Mouse (Mus musculus) forebrain, embryonic 16.5 days (tissue): ENCODE measurements around the gene Arhgap25. TPM values are rescaled to one million over a fixed set of nuclear protein-coding genes. Genes with fewer than 3 reads are reported as not detected.

Experiments used
- ATAC-seq: fragments of 200-750 bp; cut with Nextera tagmentation; 2 replicates; pipeline ENCODE4 v1.8.0; 2017; ENCODE audit warnings: mild to moderate bottlenecking, moderate library complexity
- H3K27ac ChIP-seq: fragments of 300-500 bp; sonication (generic); 2 replicates; pipeline ENCODE4 v1.5.1; 2014; ENCODE audit warnings: low read length, control low read depth
- H3K27me3 ChIP-seq: fragments of 300-500 bp; sonication (generic); replicated peaks from 2 replicates; pipeline ENCODE4 v1.6.1; 2014; ENCODE audit warnings: low read length; ENCODE audit not compliant: control insufficient read depth, insufficient read depth
- H3K36me3 ChIP-seq: fragments of 300-500 bp; sonication (generic); 2 replicates; pipeline ENCODE4 v1.6.1; 2014; ENCODE audit not compliant: control insufficient read depth, insufficient read depth
- H3K4me1 ChIP-seq: fragments of 300-500 bp; sonication (generic); replicated peaks from 2 replicates; pipeline ENCODE4 v1.6.1; 2014; ENCODE audit warnings: low read length; ENCODE audit not compliant: control insufficient read depth, insufficient read depth
- H3K4me2 ChIP-seq: fragments of 300-500 bp; sonication (generic); 2 replicates; pipeline ENCODE4 v1.6.1; 2014; ENCODE audit warnings: mild to moderate bottlenecking, low read length, control low read depth
- H3K4me3 ChIP-seq: fragments of 300-500 bp; sonication (generic); replicated peaks from 2 replicates; pipeline ENCODE4 v1.5.1; 2014; ENCODE audit warnings: mild to moderate bottlenecking, low read length, control low read depth
- H3K9ac ChIP-seq: fragments of 300-500 bp; sonication (generic); replicated peaks from 2 replicates; pipeline ENCODE4 v1.6.1; 2014; ENCODE audit warnings: low read depth, low read length, control low read depth
- H3K9me3 ChIP-seq: fragments of 300-500 bp; sonication (generic); 2 replicates; pipeline ENCODE4 v1.6.1; 2016; ENCODE audit warnings: low read length; ENCODE audit not compliant: control insufficient read depth
- WGBS: fragments of 180-500 bp; shearing (Covaris S2); extraction: QIAGEN DNeasy Blood & Tissue Kit; methylation state at CpG from one replicate; pipeline ENCODE4 v1.1.7; 2014; 5-methylcytosine and 5-hydroxymethylcytosine counted together
- polyA plus RNA-seq: library from polyadenylated mRNA; unstranded; fragments of >200 nt; fragmentation: Nextera tagmentation; extraction: Ambion mirVana; gene quantifications from 2 replicates; pipeline ENCODE4 v1.2.1, GENCODE M21; 2015

Arhgap25 gene
- polyA plus RNA-seq, 1 experiment from 2014 or later: 2.2 TPM

- no peaks in the 10 kb centered on the region for H3K27me3 ChIP-seq
- 80% methylated on average over 9 of the region's 9 CpGs for WGBS
- H3K36me3 ChIP-seq: no peaks in the 10 kb centered on the region
- H3K27ac ChIP-seq: no peak overlapping the region
- no peak overlapping the region for H3K9ac ChIP-seq
- H3K4me1 ChIP-seq: no peaks in the 10 kb centered on the region
- H3K9me3 ChIP-seq: no peaks in the 10 kb centered on the region
- H3K4me2 ChIP-seq: no peak overlapping the region
- H3K4me3 ChIP-seq: no peak overlapping the region
- no peak for ATAC-seq
Measured at GRCm38 (mm10) chr6:87496143-87496542, 36.9 kb downstream of the Arhgap25 start.

GRCm38 (mm10) chr6:87494339-87494738 lies 38.7 kb downstream of the Arhgap25 start:
- no peaks in the 10 kb centered on the region for H3K36me3 ChIP-seq
- no peak overlapping the region for H3K4me2 ChIP-seq
- no peaks in the 10 kb centered on the region for H3K4me1 ChIP-seq
- no peak overlapping the region for H3K9ac ChIP-seq
- H3K4me3 ChIP-seq: no peak overlapping the region
- no peaks in the 10 kb centered on the region for H3K9me3 ChIP-seq
- 81% methylated on average over 9 of the region's 9 CpGs for WGBS
- H3K27ac ChIP-seq: no peak overlapping the region
- H3K27me3 ChIP-seq: no peaks in the 10 kb centered on the region
- no peak for ATAC-seq

GRCm38 (mm10) chr6:87487657-87488426 lies 45.2 kb downstream of the Arhgap25 start:
- no peak for ATAC-seq
- no peak overlapping the region for H3K9ac ChIP-seq
- WGBS: 68% methylated on average over 6 of the region's 6 CpGs
- H3K27me3 ChIP-seq: no peaks in the 10 kb centered on the region
- H3K27ac ChIP-seq: no peak overlapping the region
- no peak overlapping the region for H3K4me3 ChIP-seq
- no peak overlapping the region for H3K4me2 ChIP-seq
- no peaks in the 10 kb centered on the region for H3K9me3 ChIP-seq
- H3K36me3 ChIP-seq: no peaks in the 10 kb centered on the region
- no peaks in the 10 kb centered on the region for H3K4me1 ChIP-seq

GRCm38 (mm10) chr6:87484806-87485205 lies 48.3 kb downstream of the Arhgap25 start:
- H3K4me3 ChIP-seq: no peak overlapping the region
- no peak overlapping the region for H3K27ac ChIP-seq
- ATAC-seq: no peak
- 79% methylated on average over 5 of the region's 5 CpGs for WGBS
- H3K4me1 ChIP-seq: no peaks in the 10 kb centered on the region
- no peaks in the 10 kb centered on the region for H3K27me3 ChIP-seq
- H3K36me3 ChIP-seq: no peaks in the 10 kb centered on the region
- no peak overlapping the region for H3K4me2 ChIP-seq
- no peak overlapping the region for H3K9ac ChIP-seq
- H3K9me3 ChIP-seq: no peaks in the 10 kb centered on the region

GRCm38 (mm10) chr6:87483900-87484289 lies 49.2 kb downstream of the Arhgap25 start:
- WGBS: 77% methylated on average over 3 of the region's 3 CpGs
- no peak for ATAC-seq
- H3K9me3 ChIP-seq: no peaks in the 10 kb centered on the region

GRCm38 (mm10) chr6:87483224-87483899 lies 49.7 kb downstream of the Arhgap25 start:
- Histone ChIP-seq H3K4me3 (no peak overlapping the region), H3K27me3 (no peaks in the 10 kb centered on the region), H3K36me3 (no peaks in the 10 kb centered on the region), H3K27ac (no peak overlapping the region), H3K4me2 (no peak overlapping the region), H3K9me3 (no peaks in the 10 kb centered on the region), H3K9ac (no peak overlapping the region), H3K4me1 (0 out of 2 replicates have a peak, but pooled peaks cover 3% of the 10 kb centered on the region)
- 58% methylated on average over 12 of the region's 12 CpGs for WGBS
- ATAC-seq: no peak

More at GRCm38 (mm10) chr6:87483900-87484289, 49.2 kb downstream of the Arhgap25 start:
- no peaks in the 10 kb centered on the region for H3K36me3 ChIP-seq
- no peak overlapping the region for H3K4me3 ChIP-seq
- H3K4me1 ChIP-seq: 0 out of 2 replicates have a peak, but pooled peaks cover 2% of the 10 kb centered on the region
- no peak overlapping the region for H3K27ac ChIP-seq
- H3K9ac ChIP-seq: no peak overlapping the region
- H3K27me3 ChIP-seq: no peaks in the 10 kb centered on the region
- no peak overlapping the region for H3K4me2 ChIP-seq

- no peak for ATAC-seq
Measured at GRCm38 (mm10) chr6:87479291-87479999, 53.6 kb downstream of the Arhgap25 start.

GRCm38 (mm10) chr6:87478847-87479246 lies 54.2 kb downstream of the Arhgap25 start:
- ATAC-seq: peak; percentile 33; the same call in 1 of the 2 replicates
- 51% methylated on average over 4 of the region's 4 CpGs for WGBS
- H3K4me2 ChIP-seq: no peak overlapping the region
- H3K36me3 ChIP-seq: no peaks in the 10 kb centered on the region
- H3K9me3 ChIP-seq: no peaks in the 10 kb centered on the region
- H3K27ac ChIP-seq: no peak overlapping the region
- H3K9ac ChIP-seq: no peak overlapping the region
- no peak overlapping the region for H3K4me3 ChIP-seq
- H3K4me1 ChIP-seq: 0 out of 2 replicates have a peak, but pooled peaks cover 3% of the 10 kb centered on the region
- no peaks in the 10 kb centered on the region for H3K27me3 ChIP-seq

More at GRCm38 (mm10) chr6:87479291-87479999, 53.6 kb downstream of the Arhgap25 start:
- 67% methylated on average over 5 of the region's 5 CpGs for WGBS
- Histone ChIP-seq H3K4me1 (0 out of 2 replicates have a peak, but pooled peaks cover 3% of the 10 kb centered on the region), H3K27ac (no peak overlapping the region), H3K4me3 (no peak overlapping the region), H3K4me2 (no peak overlapping the region), H3K27me3 (no peaks in the 10 kb centered on the region), H3K9ac (no peak overlapping the region), H3K9me3 (no peaks in the 10 kb centered on the region), H3K36me3 (no peaks in the 10 kb centered on the region)

GRCm38 (mm10) chr6:87475223-87475622 lies 57.8 kb downstream of the Arhgap25 start:
- WGBS: 71% methylated on average over 5 of the region's 5 CpGs

More at GRCm38 (mm10) chr6:87475223-87475622, 57.8 kb downstream of the Arhgap25 start:
- H3K27ac ChIP-seq: no peak overlapping the region
- H3K9me3 ChIP-seq: no peaks in the 10 kb centered on the region
- no peaks in the 10 kb centered on the region for H3K27me3 ChIP-seq
- H3K4me3 ChIP-seq: no peak overlapping the region
- no peak overlapping the region for H3K9ac ChIP-seq
- 0 out of 2 replicates have a peak, but pooled peaks cover 3% of the 10 kb centered on the region for H3K4me1 ChIP-seq
- no peak overlapping the region for H3K4me2 ChIP-seq
- no peak for ATAC-seq
- no peaks in the 10 kb centered on the region for H3K36me3 ChIP-seq
